In the genomic region with DNA sequence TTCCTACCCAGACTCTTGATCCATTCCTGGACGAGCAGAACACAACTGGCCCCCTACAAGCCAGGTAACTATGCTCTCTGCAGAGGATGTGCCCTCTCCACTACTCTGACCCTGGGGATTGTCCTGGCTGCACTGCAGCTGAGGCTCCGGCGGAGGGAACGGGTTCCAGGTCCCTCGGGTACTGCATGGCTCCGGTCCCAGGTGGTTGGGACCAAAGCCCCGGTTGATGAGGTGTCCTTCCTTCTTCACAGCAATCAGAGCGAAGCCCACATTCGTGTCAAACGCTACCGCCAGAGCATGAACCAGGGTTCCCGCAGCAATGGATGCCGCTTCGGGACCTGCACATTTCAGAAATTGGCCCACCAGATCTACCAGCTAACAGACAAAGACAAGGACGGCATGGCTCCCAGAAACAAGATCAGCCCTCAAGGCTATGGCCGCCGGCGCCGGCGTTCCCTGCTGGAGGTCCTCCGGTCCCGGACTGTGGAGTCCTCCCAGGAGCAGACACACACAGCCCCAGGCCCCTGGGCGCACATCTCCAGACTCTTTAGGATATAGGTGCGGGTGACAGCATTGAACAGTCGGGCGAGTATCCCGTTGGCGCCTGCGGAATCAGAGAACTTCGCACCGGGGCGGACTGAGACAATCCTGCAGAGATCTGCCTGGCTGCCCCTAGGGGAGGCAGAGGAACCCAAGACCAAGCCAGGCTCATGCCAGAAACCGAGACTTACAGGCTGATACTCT, we compare ENCODE assay signal across 8 mouse cellular contexts. TPM values are rescaled to one million over a fixed set of nuclear protein-coding genes. Genes with fewer than 3 reads are reported as not detected.
A peak's percentile ranks its signal among the peaks of the same experiment; 100 is the strongest.
DNase-seq lines count a peak whose midpoint lies in the region.

No protein-coding gene starts in this region.

- peak overlapping the region; percentile 73 for H3K27ac ChIP-seq in midbrain, embryonic 10.5 days (replicated peaks)

- DNase-seq in ovary, postnatal 36 days (ENCODE audit: low spot score): peak; percentile 40
- no peak for DNase-seq in ovary, postnatal 14 days (ENCODE audit: low spot score)
- DNase-seq in cerebellum, adult 8-10 months: peak; percentile 39
- DNase-seq in gastrocnemius, postnatal 14 days: peak; percentile 40
- peak; percentile 67 for DNase-seq in kidney, adult 18-20 months
- peak; percentile 67 for DNase-seq in midbrain, embryonic 10.5 days (ENCODE audit: low spot score)
- no peak for DNase-seq in spleen, postnatal 36 days (ENCODE audit: low spot score in 2 of 2)
- no peak for DNase-seq in right cerebral cortex, postnatal 14 days

- H3K27me3 ChIP-seq in midbrain, embryonic 10.5 days (ENCODE audit: low read depth, poor library complexity, severe bottlenecking): peaks cover 91% of the 10 kb centered on the region

- under 1% methylated on average over 33 of the region's 33 CpGs for WGBS in midbrain, embryonic 10.5 days

- peaks cover 59% of the 10 kb centered on the region for H3K4me1 ChIP-seq in midbrain, embryonic 10.5 days

- peak overlapping the region; percentile 59 for H3K4me3 ChIP-seq in midbrain, embryonic 10.5 days

- intact Hi-C loops in gastrocnemius, postnatal 14 days (cut with DNase I; ENCODE audit: low total_unique reads): loop anchor here (5.0 to 10.0 kb wide), 2 partner anchors 76 to 194 kb away; no protein-coding TSS in a partner anchor

- H3K36me3 ChIP-seq in midbrain, embryonic 10.5 days: no peaks in the 10 kb centered on the region

- no peaks in the 10 kb centered on the region for H3K9me3 ChIP-seq in midbrain, embryonic 10.5 days (replicated peaks)

RNA-seq across cellular contexts. Expression of a gene that starts 1.3 kb away (rescaled TPM):
- 1 to 10 TPM; 5.6 to 6.1 TPM for total RNA-seq in gastrocnemius, postnatal 14 days (2021)
- polyA plus RNA-seq in midbrain, embryonic 10.5 days (2016; fragmentation: Nextera tagmentation; extraction: Ambion mirVana): 5.8 and 7.1 TPM in 2 replicates

RNA-seq across cellular contexts. Expression of a gene that starts 14.1 kb away (rescaled TPM):
- 10 to 100 TPM; 19.4 to 21.5 TPM for total RNA-seq in gastrocnemius, postnatal 14 days (2021)
- polyA plus RNA-seq in midbrain, embryonic 10.5 days (2016; fragmentation: Nextera tagmentation; extraction: Ambion mirVana): 29.8 and 36.7 TPM in 2 replicates

Comparison
In these comparisons a context has a peak if more than half of its experiments do, and no peak if none do; other contexts are left out.
1. DNase-seq: peak in ovary, postnatal 36 days (single experiment), cerebellum, adult 8-10 months (single experiment), gastrocnemius, postnatal 14 days (single experiment), kidney, adult 18-20 months (single experiment) and midbrain, embryonic 10.5 days (single experiment); none in ovary, postnatal 14 days (single experiment), spleen, postnatal 36 days (0 of 2) and right cerebral cortex, postnatal 14 days (single experiment).